Mouse (Mus musculus): ENCODE measurements around the gene Gjb5. TPM values are rescaled to one million over a fixed set of nuclear protein-coding genes. Genes with fewer than 3 reads are reported as not detected.

The Gjb5 gene
- polyA plus RNA-seq, 1 experiment from 2014 or later, result 0.06 TPM

DNA sequence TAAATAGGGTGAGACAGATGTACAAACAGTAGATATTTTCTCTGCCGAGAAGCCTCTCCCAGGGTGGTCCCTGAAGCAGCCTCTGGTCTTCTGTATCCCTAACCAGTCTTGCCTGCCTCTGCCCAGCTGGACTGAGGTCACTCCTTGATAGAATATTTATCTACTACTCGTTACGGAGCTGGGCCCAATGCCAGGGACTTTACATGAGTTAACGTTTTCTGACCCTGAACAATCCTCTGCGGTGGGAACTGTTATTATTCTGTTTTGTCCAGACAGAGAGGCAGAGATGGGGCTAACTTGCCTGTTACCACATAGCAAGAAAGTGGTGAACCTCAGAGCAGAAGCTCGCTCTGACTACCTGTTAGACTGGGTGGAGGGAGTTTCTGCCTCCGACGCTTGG is 15.5 kb upstream of the Gjb5 start:
- Histone ChIP-seq H3K4me2 (ENCODE audit: low read depth, low read length) (no peak overlapping the region), H3K9ac (ENCODE audit: low read depth, low read length) (no peak overlapping the region), H3K4me1 (ENCODE audit: control insufficient read depth, low read depth, low read length) (no peaks in the 10 kb centered on the region), H3K27me3 (ENCODE audit: control insufficient read depth, insufficient read depth, low read depth, low read length) (no peaks in the 10 kb centered on the region), H3K36me3 (ENCODE audit: control insufficient read depth, insufficient read depth) (no peaks in the 10 kb centered on the region), H3K9me3 (replicated peaks; ENCODE audit: control insufficient read depth, low read length) (no peaks in the 10 kb centered on the region), H3K27ac (ENCODE audit: low read length) (no peak overlapping the region), H3K4me3 (ENCODE audit: low read depth, low read length) (no peak overlapping the region)
- ATAC-seq (ENCODE audit: low read depth), result no peak
- WGBS (ENCODE audit: insufficient replicate concordance), result 62% methylated on average over 8 of the region's 8 CpGs

DNA sequence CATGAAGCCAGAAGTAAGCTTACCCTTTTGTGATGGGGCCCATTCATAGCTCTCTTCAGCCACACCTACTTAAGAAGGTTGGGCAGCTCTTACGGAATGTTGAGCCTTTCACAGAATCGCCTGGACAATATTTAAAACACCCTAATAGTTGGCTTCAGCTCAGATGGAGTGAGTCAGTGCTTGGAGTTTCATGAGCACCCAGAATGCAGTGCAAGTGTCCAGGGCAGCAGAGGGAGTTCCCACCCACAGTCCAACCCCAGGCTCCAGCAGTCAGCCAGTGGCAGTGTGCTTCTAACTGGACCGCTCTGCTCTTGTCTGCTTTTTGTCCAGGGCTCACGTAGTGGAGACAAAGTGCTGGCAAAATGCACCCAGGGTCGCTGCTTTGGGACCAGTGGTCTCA is 13.6 kb upstream of the Gjb5 start:
- Histone ChIP-seq H3K27me3 (ENCODE audit: control insufficient read depth, insufficient read depth, low read depth, low read length) (no peaks in the 10 kb centered on the region), H3K27ac (ENCODE audit: low read length) (no peak overlapping the region), H3K4me3 (ENCODE audit: low read depth, low read length) (no peak overlapping the region), H3K36me3 (ENCODE audit: control insufficient read depth, insufficient read depth) (no peaks in the 10 kb centered on the region), H3K9ac (ENCODE audit: low read depth, low read length) (no peak overlapping the region), H3K4me2 (ENCODE audit: low read depth, low read length) (no peak overlapping the region), H3K9me3 (replicated peaks; ENCODE audit: control insufficient read depth, low read length) (no peaks in the 10 kb centered on the region), H3K4me1 (ENCODE audit: control insufficient read depth, low read depth, low read length) (no peaks in the 10 kb centered on the region)
- 55% methylated on average over 5 of the region's 5 CpGs for WGBS (ENCODE audit: insufficient replicate concordance)
- ATAC-seq (ENCODE audit: low read depth), result no peak

- no peaks in the 10 kb centered on the region for H3K27me3 ChIP-seq (ENCODE audit: control insufficient read depth, insufficient read depth, low read depth, low read length)
- H3K9me3 ChIP-seq (replicated peaks; ENCODE audit: control insufficient read depth, low read length), result no peaks in the 10 kb centered on the region
- H3K9ac ChIP-seq (ENCODE audit: low read depth, low read length), result no peak overlapping the region
- H3K4me3 ChIP-seq (ENCODE audit: low read depth, low read length), result no peak overlapping the region
- WGBS (ENCODE audit: insufficient replicate concordance), result 34% methylated on average over 2 of the region's 2 CpGs
- H3K4me1 ChIP-seq (ENCODE audit: control insufficient read depth, low read depth, low read length), result no peaks in the 10 kb centered on the region
- no peak for ATAC-seq (ENCODE audit: low read depth)
- no peak overlapping the region for H3K4me2 ChIP-seq (ENCODE audit: low read depth, low read length)
- H3K27ac ChIP-seq (ENCODE audit: low read length), result no peak overlapping the region
- H3K36me3 ChIP-seq (ENCODE audit: control insufficient read depth, insufficient read depth), result no peaks in the 10 kb centered on the region
These were observed 12.5 kb upstream of the Gjb5 start for GRCm38 (mm10) chr4:127370447-127370846.

DNA sequence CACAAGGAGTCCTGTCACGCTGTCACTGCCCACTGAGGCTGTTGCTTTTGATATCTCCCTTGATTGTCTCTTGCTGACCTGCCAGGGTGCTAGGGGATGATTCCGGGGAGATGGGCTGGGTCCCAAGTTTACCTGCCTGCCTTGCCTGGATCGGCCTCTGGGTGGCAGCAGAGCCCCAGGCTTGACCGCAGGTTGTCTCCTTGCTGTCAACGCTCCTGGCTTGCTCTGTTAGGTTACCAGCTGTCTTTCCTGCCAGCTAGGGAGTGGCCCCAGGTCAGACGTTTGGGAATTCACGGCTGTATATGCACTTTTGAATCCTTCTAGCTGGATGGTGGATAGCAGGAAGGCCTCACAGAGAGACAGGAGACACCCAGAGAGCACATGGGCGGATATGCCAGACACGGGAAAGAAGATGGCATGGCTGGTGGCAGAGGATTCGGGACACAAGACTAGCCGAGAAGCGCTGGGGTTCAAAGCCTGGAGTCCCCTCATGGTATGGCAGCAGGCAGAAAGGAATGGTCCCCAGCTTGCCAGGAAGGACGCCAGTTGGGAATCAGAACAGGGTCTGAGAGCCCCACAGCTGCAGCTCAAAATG is 10.5 kb upstream of the Gjb5 start:
- Histone ChIP-seq H3K27me3 (ENCODE audit: control insufficient read depth, insufficient read depth, low read depth, low read length) (no peaks in the 10 kb centered on the region), H3K4me3 (ENCODE audit: low read depth, low read length) (no peak overlapping the region), H3K4me2 (ENCODE audit: low read depth, low read length) (no peak overlapping the region), H3K36me3 (ENCODE audit: control insufficient read depth, insufficient read depth) (no peaks in the 10 kb centered on the region), H3K4me1 (ENCODE audit: control insufficient read depth, low read depth, low read length) (no peaks in the 10 kb centered on the region), H3K9ac (ENCODE audit: low read depth, low read length) (no peak overlapping the region), H3K9me3 (replicated peaks; ENCODE audit: control insufficient read depth, low read length) (no peaks in the 10 kb centered on the region), H3K27ac (ENCODE audit: low read length) (no peak overlapping the region)
- no peak for ATAC-seq (ENCODE audit: low read depth)
- 20% methylated on average over 13 of the region's 13 CpGs for WGBS (ENCODE audit: insufficient replicate concordance)

- no peaks in the 10 kb centered on the region for H3K4me1 ChIP-seq (ENCODE audit: control insufficient read depth, low read depth, low read length)
- no peaks in the 10 kb centered on the region for H3K9me3 ChIP-seq (replicated peaks; ENCODE audit: control insufficient read depth, low read length)
- H3K27me3 ChIP-seq (ENCODE audit: control insufficient read depth, insufficient read depth, low read depth, low read length), result no peaks in the 10 kb centered on the region
- no peak overlapping the region for H3K27ac ChIP-seq (ENCODE audit: low read length)
- no peak overlapping the region for H3K4me2 ChIP-seq (ENCODE audit: low read depth, low read length)
- H3K36me3 ChIP-seq (ENCODE audit: control insufficient read depth, insufficient read depth), result no peaks in the 10 kb centered on the region
- H3K9ac ChIP-seq (ENCODE audit: low read depth, low read length), result no peak overlapping the region
- 26% methylated on average over 4 of the region's 4 CpGs for WGBS (ENCODE audit: insufficient replicate concordance)
- no peak overlapping the region for H3K4me3 ChIP-seq (ENCODE audit: low read depth, low read length)
- ATAC-seq (ENCODE audit: low read depth), result no peak
These were observed 7.9 kb upstream of the Gjb5 start for GRCm38 (mm10) chr4:127365834-127366233.

DNA sequence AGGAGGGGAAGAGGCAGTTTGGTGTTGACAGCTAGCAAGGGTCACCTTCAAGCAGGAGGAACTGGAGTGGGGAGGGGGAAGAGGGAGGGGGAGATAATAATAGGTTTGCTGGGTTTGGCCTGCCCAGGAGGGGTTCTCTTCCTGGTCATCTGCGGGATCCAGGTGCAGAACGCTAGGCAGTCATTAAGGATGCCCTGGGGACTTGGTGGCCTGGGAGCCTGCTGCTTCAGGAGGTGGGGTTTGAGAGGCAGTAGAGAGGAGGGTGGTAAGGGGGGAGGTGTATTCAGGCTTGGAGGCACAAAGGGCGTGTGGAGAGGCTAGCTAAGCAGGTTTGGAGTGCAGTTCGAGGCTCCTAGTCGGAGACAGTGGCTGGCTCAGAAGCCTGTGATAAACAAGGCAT is 7.5 kb upstream of the Gjb5 start:
- H3K9ac ChIP-seq (ENCODE audit: low read depth, low read length), result no peak overlapping the region
- H3K4me2 ChIP-seq (ENCODE audit: low read depth, low read length), result no peak overlapping the region
- no peaks in the 10 kb centered on the region for H3K27me3 ChIP-seq (ENCODE audit: control insufficient read depth, insufficient read depth, low read depth, low read length)
- H3K4me3 ChIP-seq (ENCODE audit: low read depth, low read length), result no peak overlapping the region
- 38% methylated on average over 5 of the region's 5 CpGs for WGBS (ENCODE audit: insufficient replicate concordance)
- no peaks in the 10 kb centered on the region for H3K36me3 ChIP-seq (ENCODE audit: control insufficient read depth, insufficient read depth)
- H3K4me1 ChIP-seq (ENCODE audit: control insufficient read depth, low read depth, low read length), result no peaks in the 10 kb centered on the region
- H3K9me3 ChIP-seq (replicated peaks; ENCODE audit: control insufficient read depth, low read length), result no peaks in the 10 kb centered on the region
- ATAC-seq (ENCODE audit: low read depth), result no peak
- no peak overlapping the region for H3K27ac ChIP-seq (ENCODE audit: low read length)

DNA sequence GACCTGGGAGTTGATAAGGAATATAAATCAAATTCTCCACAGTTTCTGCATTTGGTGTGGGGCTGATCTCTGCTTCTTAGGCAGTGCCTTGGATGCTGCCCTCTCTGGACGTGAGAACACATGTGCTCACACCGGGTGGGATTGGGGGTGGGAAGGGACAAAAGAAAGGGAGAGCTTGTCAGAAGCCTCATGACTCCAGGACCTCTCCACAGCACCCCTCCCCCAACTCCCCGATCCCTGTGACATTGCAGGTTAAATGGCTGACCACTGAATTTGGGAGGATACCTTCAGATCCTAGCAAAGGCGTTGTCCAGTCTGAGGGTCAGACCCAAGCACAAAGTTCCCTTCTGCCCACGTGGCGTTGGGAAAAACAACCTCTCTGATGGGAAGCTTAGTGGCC is 6.5 kb upstream of the Gjb5 start:
- 49% methylated on average over 6 of the region's 6 CpGs for WGBS (ENCODE audit: insufficient replicate concordance)
- H3K4me1 ChIP-seq (ENCODE audit: control insufficient read depth, low read depth, low read length), result no peaks in the 10 kb centered on the region
- H3K4me2 ChIP-seq (ENCODE audit: low read depth, low read length), result no peak overlapping the region
- no peaks in the 10 kb centered on the region for H3K27me3 ChIP-seq (ENCODE audit: control insufficient read depth, insufficient read depth, low read depth, low read length)
- no peak overlapping the region for H3K9ac ChIP-seq (ENCODE audit: low read depth, low read length)
- no peaks in the 10 kb centered on the region for H3K36me3 ChIP-seq (ENCODE audit: control insufficient read depth, insufficient read depth)
- no peak overlapping the region for H3K4me3 ChIP-seq (ENCODE audit: low read depth, low read length)
- ATAC-seq (ENCODE audit: low read depth), result no peak
- no peak overlapping the region for H3K27ac ChIP-seq (ENCODE audit: low read length)
- no peaks in the 10 kb centered on the region for H3K9me3 ChIP-seq (replicated peaks; ENCODE audit: control insufficient read depth, low read length)

DNA sequence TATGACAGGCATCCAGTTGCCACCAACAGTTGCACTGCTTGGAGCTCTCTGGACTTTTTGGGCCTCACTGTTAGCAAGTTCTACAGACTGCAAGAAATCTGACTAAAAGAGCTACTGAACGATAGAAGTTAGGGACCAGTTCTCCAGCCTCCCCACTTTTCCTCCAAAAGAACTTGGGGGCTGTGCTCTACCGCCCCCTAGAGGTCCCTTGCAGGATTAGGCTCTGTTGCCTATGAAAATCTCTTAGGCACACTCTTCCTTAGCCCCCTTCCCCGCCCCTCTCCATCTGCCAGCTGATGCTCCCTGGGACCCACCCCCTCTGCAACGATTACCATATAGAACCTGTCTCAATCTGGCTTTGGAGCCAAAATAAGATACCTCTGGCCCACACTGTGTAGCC is 5.3 kb upstream of the Gjb5 start:
- 29% methylated on average over 4 of the region's 4 CpGs for WGBS (ENCODE audit: insufficient replicate concordance)
- ATAC-seq (ENCODE audit: low read depth), result no peak
- H3K27ac ChIP-seq (ENCODE audit: low read length), result no peak overlapping the region

GRCm38 (mm10) chr4:127362520-127362919 is 4.5 kb upstream of the Gjb5 start:
- no peak overlapping the region for H3K9ac ChIP-seq (ENCODE audit: low read depth, low read length)
- H3K4me3 ChIP-seq (ENCODE audit: low read depth, low read length), result no peak overlapping the region
- ATAC-seq (ENCODE audit: low read depth), result no peak
- WGBS (ENCODE audit: insufficient replicate concordance), result 23% methylated on average over 3 of the region's 3 CpGs
- H3K9me3 ChIP-seq (replicated peaks; ENCODE audit: control insufficient read depth, low read length), result no peaks in the 10 kb centered on the region
- no peak overlapping the region for H3K27ac ChIP-seq (ENCODE audit: low read length)
- H3K27me3 ChIP-seq (ENCODE audit: control insufficient read depth, insufficient read depth, low read depth, low read length), result no peaks in the 10 kb centered on the region
- no peak overlapping the region for H3K4me2 ChIP-seq (ENCODE audit: low read depth, low read length)
- no peaks in the 10 kb centered on the region for H3K4me1 ChIP-seq (ENCODE audit: control insufficient read depth, low read depth, low read length)
- no peaks in the 10 kb centered on the region for H3K36me3 ChIP-seq (ENCODE audit: control insufficient read depth, insufficient read depth)

More for the DNA sequence above, 5.3 kb upstream of the Gjb5 start:
- H3K4me1 ChIP-seq (ENCODE audit: control insufficient read depth, low read depth, low read length), result no peaks in the 10 kb centered on the region
- no peaks in the 10 kb centered on the region for H3K27me3 ChIP-seq (ENCODE audit: control insufficient read depth, insufficient read depth, low read depth, low read length)
- H3K4me3 ChIP-seq (ENCODE audit: low read depth, low read length), result no peak overlapping the region
- H3K9me3 ChIP-seq (replicated peaks; ENCODE audit: control insufficient read depth, low read length), result no peaks in the 10 kb centered on the region
- no peak overlapping the region for H3K9ac ChIP-seq (ENCODE audit: low read depth, low read length)
- H3K36me3 ChIP-seq (ENCODE audit: control insufficient read depth, insufficient read depth), result no peaks in the 10 kb centered on the region
- no peak overlapping the region for H3K4me2 ChIP-seq (ENCODE audit: low read depth, low read length)
